Mouse (Mus musculus) neural tube, embryonic 13.5 days (tissue): Measurements from ENCODE around the gene Gdf1. TPM values are rescaled to one million over a fixed set of nuclear protein-coding genes. Genes with fewer than 3 reads are reported as not detected.

Experiments used
- ATAC-seq: fragments of 200-750 bp; cut with Nextera tagmentation; 2 replicates; pipeline ENCODE4 v1.8.0; 2017; ENCODE audit warnings: low read depth, mild to moderate bottlenecking, moderate TSS enrichment, moderate library complexity
- H3K27ac ChIP-seq: fragments of 300-500 bp; sonication (generic); replicated peaks from 2 replicates; pipeline ENCODE4 v1.5.1; 2015; ENCODE audit warnings: moderate library complexity, mild to moderate bottlenecking, inconsistent platforms
- H3K27me3 ChIP-seq: fragments of 300-500 bp; sonication (generic); 2 replicates; pipeline ENCODE4 v1.6.1; 2015; ENCODE audit warnings: mild to moderate bottlenecking, inconsistent platforms
- H3K36me3 ChIP-seq: fragments of 300-500 bp; sonication (generic); 2 replicates; pipeline ENCODE4 v1.6.1; 2015; ENCODE audit warnings: mild to moderate bottlenecking, inconsistent platforms
- H3K4me1 ChIP-seq: fragments of 300-500 bp; sonication (generic); replicated peaks from 2 replicates; pipeline ENCODE4 v1.6.1; 2015; ENCODE audit warnings: inconsistent platforms
- H3K4me2 ChIP-seq: fragments of 300-500 bp; sonication (generic); 2 replicates; pipeline ENCODE4 v1.6.1; 2015; ENCODE audit warnings: inconsistent platforms, mild to moderate bottlenecking, moderate library complexity
- H3K4me3 ChIP-seq: fragments of 300-500 bp; sonication (generic); 2 replicates; pipeline ENCODE4 v1.5.1; 2015; ENCODE audit warnings: mild to moderate bottlenecking, inconsistent platforms
- H3K9ac ChIP-seq: fragments of 300-500 bp; sonication (generic); 2 replicates; pipeline ENCODE4 v1.6.1; 2015; ENCODE audit warnings: moderate library complexity, mild to moderate bottlenecking, inconsistent platforms
- H3K9me3 ChIP-seq: fragments of 300-500 bp; sonication (generic); 2 replicates; pipeline ENCODE4 v1.6.1; 2016; ENCODE audit warnings: inconsistent platforms
- WGBS: fragments of 180-500 bp; shearing (Covaris S2); methylation state at CpG from one replicate; pipeline ENCODE4 v1.1.7; 2015; 5-methylcytosine and 5-hydroxymethylcytosine counted together
- polyA plus RNA-seq: library from polyadenylated mRNA; unstranded; fragments of >200 nt; fragmentation: Nextera tagmentation; extraction: Ambion mirVana; gene quantifications from 2 replicates; pipeline ENCODE4 v1.2.1, GENCODE M21; 2015

Gene Gdf1
- polyA plus RNA-seq, 1 experiment from 2014 or later, result 3.3 TPM

GRCm38 (mm10) chr8:70373397-70374317 is 44.0 kb downstream of the Gdf1 start, which contains the start of gene Comp:
Gene Comp, plus strand, starts transcription at chr8:70373558.
- Histone ChIP-seq H3K4me1 (peaks cover 29% of the 10 kb centered on the region), H3K27ac (no peak within 1 kb of the TSS), H3K27me3 (peaks cover 74% of the 10 kb centered on the region), H3K9ac (no peak within 1 kb of the TSS), H3K4me3 (peak within 1 kb of the TSS; percentile 31), H3K4me2 (peak within 1 kb of the TSS; percentile 50), H3K36me3 (no peaks in the 10 kb centered on the region), H3K9me3 (0 out of 2 replicates have a peak, but pooled peaks cover 2% of the 10 kb centered on the region)
- 0 out of 2 replicates have a peak, but pooled peaks have one; percentile 3 for ATAC-seq
- 2% methylated on average over 47 of the region's 47 CpGs for WGBS

GRCm38 (mm10) chr8:70374318-70374927 is 44.8 kb downstream of the Gdf1 start:
- Histone ChIP-seq H3K4me1 (peaks cover 29% of the 10 kb centered on the region), H3K4me3 (peak overlapping the region; percentile 31), H3K27me3 (peaks cover 81% of the 10 kb centered on the region), H3K9me3 (0 out of 2 replicates have a peak, but pooled peaks cover 2% of the 10 kb centered on the region), H3K4me2 (peak overlapping the region; percentile 50), H3K27ac (no peak overlapping the region), H3K36me3 (no peaks in the 10 kb centered on the region), H3K9ac (no peak overlapping the region)
- ATAC-seq, result peak; percentile 67; the same call in 1 of the 2 replicates
- under 1% methylated on average over 53 of the region's 53 CpGs for WGBS

GRCm38 (mm10) chr8:70375212-70375859 is 45.7 kb downstream of the Gdf1 start:
- peak overlapping the region; percentile 31 for H3K4me3 ChIP-seq
- H3K27me3 ChIP-seq, result peaks cover 90% of the 10 kb centered on the region
- 0 out of 2 replicates have a peak, but pooled peaks cover 2% of the 10 kb centered on the region for H3K9me3 ChIP-seq
- no peak overlapping the region for H3K27ac ChIP-seq
- 5% methylated on average over 35 of the region's 35 CpGs for WGBS
- ATAC-seq, result no peak; the same call in 1 of the 2 replicates
- peak overlapping the region; percentile 50; the same call in 1 of the 2 replicates for H3K4me2 ChIP-seq
- H3K9ac ChIP-seq, result no peak overlapping the region
- peaks cover 29% of the 10 kb centered on the region for H3K4me1 ChIP-seq
- no peaks in the 10 kb centered on the region for H3K36me3 ChIP-seq

- Histone ChIP-seq H3K27ac (no peak overlapping the region), H3K4me1 (peaks cover 29% of the 10 kb centered on the region), H3K4me3 (peak overlapping the region; percentile 17), H3K27me3 (peaks cover 93% of the 10 kb centered on the region), H3K36me3 (no peaks in the 10 kb centered on the region), H3K4me2 (0 out of 2 replicates have a peak overlapping the region, but pooled peaks have one; percentile 14), H3K9me3 (0 out of 2 replicates have a peak, but pooled peaks cover 2% of the 10 kb centered on the region), H3K9ac (no peak overlapping the region)
- ATAC-seq, result no peak
- WGBS, result 7% methylated on average over 37 of the region's 37 CpGs
Observed at GRCm38 (mm10) chr8:70376275-70376741, 46.7 kb downstream of the Gdf1 start.

GRCm38 (mm10) chr8:70377049-70377448 is 47.4 kb downstream of the Gdf1 start:
- 0 out of 2 replicates have a peak, but pooled peaks cover 2% of the 10 kb centered on the region for H3K9me3 ChIP-seq
- H3K36me3 ChIP-seq, result no peaks in the 10 kb centered on the region
- H3K27ac ChIP-seq, result no peak overlapping the region
- H3K9ac ChIP-seq, result no peak overlapping the region
- H3K4me1 ChIP-seq, result peaks cover 29% of the 10 kb centered on the region
- H3K27me3 ChIP-seq, result peaks cover 93% of the 10 kb centered on the region
- no peak overlapping the region for H3K4me2 ChIP-seq
- H3K4me3 ChIP-seq, result no peak overlapping the region
- 19% methylated on average over 15 of the region's 15 CpGs for WGBS
- ATAC-seq, result no peak

GRCm38 (mm10) chr8:70380069-70380468 is 50.5 kb downstream of the Gdf1 start:
- H3K4me3 ChIP-seq, result no peak overlapping the region
- H3K27me3 ChIP-seq, result peaks cover 64% of the 10 kb centered on the region
- H3K36me3 ChIP-seq, result peaks cover 14% of the 10 kb centered on the region
- no peak overlapping the region for H3K4me2 ChIP-seq
- H3K27ac ChIP-seq, result no peak overlapping the region
- no peak overlapping the region for H3K9ac ChIP-seq
- no peak for ATAC-seq
- peaks cover 10% of the 10 kb centered on the region; the same call in 1 of the 2 replicates for H3K4me1 ChIP-seq
- H3K9me3 ChIP-seq, result no peaks in the 10 kb centered on the region
- WGBS, result 86% methylated on average over 12 of the region's 12 CpGs

Other genes starting within 250 kb of the Gdf1 start
- 0.35 and 0.51 TPM in 2 replicates for gene Hapln4, start 246.4 kb upstream of the Gdf1 start, polyA plus RNA-seq
- gene Ncan, start 208.9 kb upstream of the Gdf1 start, polyA plus RNA-seq, result 131 and 136 TPM in 2 replicates
- gene Nr2c2ap, start 198.5 kb upstream of the Gdf1 start, polyA plus RNA-seq, result 34.8 and 40.6 TPM in 2 replicates
- gene Rfxank, start 190.7 kb upstream of the Gdf1 start, polyA plus RNA-seq, result 11.9 and 12.6 TPM in 2 replicates
- 54.5 and 56.0 TPM in 2 replicates for gene Borcs8, start 190.3 kb upstream of the Gdf1 start, polyA plus RNA-seq
- 0.52 and 0.53 TPM in 2 replicates for gene Mef2b, start 190.1 kb upstream of the Gdf1 start, polyA plus RNA-seq
- gene Tmem161a, start 157.5 kb upstream of the Gdf1 start, polyA plus RNA-seq, result 46.6 and 47.4 TPM in 2 replicates
- gene Slc25a42, start 117.5 kb upstream of the Gdf1 start, polyA plus RNA-seq, result 5.5 and 6.4 TPM in 2 replicates
- gene Sugp2, start 95.6 kb upstream of the Gdf1 start, polyA plus RNA-seq, result 64.8 and 72.5 TPM in 2 replicates
- 81.9 and 85.7 TPM in 2 replicates for gene Armc6, start 95.4 kb upstream of the Gdf1 start, polyA plus RNA-seq
- gene Homer3, start 47.0 kb upstream of the Gdf1 start, polyA plus RNA-seq, result 49.6 and 52.1 TPM in 2 replicates
- 41.9 and 51.9 TPM in 2 replicates for gene Ddx49, start 27.3 kb upstream of the Gdf1 start, polyA plus RNA-seq
- 271 and 278 TPM in 2 replicates for gene Cope, start 27.3 kb upstream of the Gdf1 start, polyA plus RNA-seq
- gene Cers1, start 14.0 kb upstream of the Gdf1 start, polyA plus RNA-seq, result 23.3 and 26.2 TPM in 2 replicates
- 16.3 and 17.3 TPM in 2 replicates for gene Upf1, start 23.5 kb downstream of the Gdf1 start, polyA plus RNA-seq
- gene Comp, start 43.7 kb downstream of the Gdf1 start, polyA plus RNA-seq, result 0.55 and 1.8 TPM in 2 replicates
- 33.7 and 35.9 TPM in 2 replicates for gene Crtc1, start 109.8 kb downstream of the Gdf1 start, polyA plus RNA-seq
- gene Klhl26, start 147.2 kb downstream of the Gdf1 start, polyA plus RNA-seq, result 25.6 and 27.6 TPM in 2 replicates
- 78.4 and 89.7 TPM in 2 replicates for gene Tmem59l, start 157.5 kb downstream of the Gdf1 start, polyA plus RNA-seq
- 3.6 and 4.6 TPM in 2 replicates for gene Crlf1, start 163.3 kb downstream of the Gdf1 start, polyA plus RNA-seq
- gene Rex1bd, start 176.9 kb downstream of the Gdf1 start, polyA plus RNA-seq, result 143 and 153 TPM in 2 replicates
- gene Uba52, start 181.0 kb downstream of the Gdf1 start, polyA plus RNA-seq, result 787 and 800 TPM in 2 replicates
- gene Fkbp8, start 197.9 kb downstream of the Gdf1 start, polyA plus RNA-seq, result 347 and 358 TPM in 2 replicates
- gene Kxd1, start 198.1 kb downstream of the Gdf1 start, polyA plus RNA-seq, result 46.7 and 46.9 TPM in 2 replicates
- gene Ell, start 209.6 kb downstream of the Gdf1 start, polyA plus RNA-seq, result 15.6 and 16.5 TPM in 2 replicates